Mouse (Mus musculus) megakaryocyte, embryonic 14.5 days (primary cell): ENCODE data around the gene Klrb1f.

ENCODE experiments used
- FLI1 ChIP-seq: IDR thresholded peaks from 2 replicates; pipeline ENCODE4 v1.6.1; 2012; ENCODE audit warnings: low read length, inconsistent platforms, mixed read lengths
- GATA1 ChIP-seq: IDR thresholded peaks from 3 replicates; pipeline ENCODE4 v1.6.1; 2012; ENCODE audit warnings: mixed read lengths, low read length, inconsistent platforms, borderline replicate concordance

GRCm38 (mm10) chr6:129036326-129036725 is 9.4 kb upstream of the Klrb1f start:
- TF ChIP-seq GATA1 (no peak), FLI1 (no peak)
